Mouse (Mus musculus) heart, embryonic 16.5 days (tissue): ENCODE measurements around the gene Sox5. TPM values are rescaled to one million over a fixed set of nuclear protein-coding genes. Genes with fewer than 3 reads are reported as not detected.

Experiments used
- ATAC-seq: fragments of 200-750 bp; cut with Nextera tagmentation; replicated peaks from 2 replicates; pipeline ENCODE4 v1.8.0; 2017; ENCODE audit warnings: moderate number of reproducible peaks; ENCODE audit not compliant: insufficient read depth, low FRiP score; ENCODE audit errors: extremely low read depth
- H3K27ac ChIP-seq: fragments of 300-500 bp; sonication (generic); 2 replicates; pipeline ENCODE4 v1.5.1; 2014; ENCODE audit warnings: mild to moderate bottlenecking, low read length, control low read depth, moderate library complexity
- H3K27me3 ChIP-seq: fragments of 300-500 bp; sonication (generic); 2 replicates; pipeline ENCODE4 v1.6.1; 2014; ENCODE audit warnings: low read length, mixed read lengths; ENCODE audit not compliant: control insufficient read depth, insufficient read depth
- H3K36me3 ChIP-seq: fragments of 300-500 bp; sonication (generic); 2 replicates; pipeline ENCODE4 v1.6.1; 2014; ENCODE audit not compliant: control insufficient read depth, insufficient read depth
- H3K4me1 ChIP-seq: fragments of 300-500 bp; sonication (generic); 2 replicates; pipeline ENCODE4 v1.6.1; 2014; ENCODE audit warnings: low read length, mixed read lengths; ENCODE audit not compliant: control insufficient read depth, insufficient read depth
- H3K4me2 ChIP-seq: fragments of 300-500 bp; sonication (generic); 2 replicates; pipeline ENCODE4 v1.6.1; 2014; ENCODE audit warnings: low read depth, mild to moderate bottlenecking, control low read depth, low read length
- H3K4me3 ChIP-seq: fragments of 300-500 bp; sonication (generic); 2 replicates; pipeline ENCODE4 v1.5.1; 2014; ENCODE audit warnings: mild to moderate bottlenecking, control low read depth, low read length
- H3K9ac ChIP-seq: fragments of 300-500 bp; sonication (generic); 2 replicates; pipeline ENCODE4 v1.6.1; 2014; ENCODE audit warnings: low read length, control low read depth
- H3K9me3 ChIP-seq: fragments of 300-500 bp; sonication (generic); replicated peaks from 2 replicates; pipeline ENCODE4 v1.6.1; 2016; ENCODE audit warnings: low read length; ENCODE audit not compliant: control insufficient read depth
- WGBS: fragments of 180-500 bp; shearing (Covaris S2); extraction: QIAGEN DNeasy Blood & Tissue Kit; methylation state at CpG from one replicate; pipeline ENCODE4 v1.1.7; 2014; 5-methylcytosine and 5-hydroxymethylcytosine counted together
- polyA plus RNA-seq: library from polyadenylated mRNA; unstranded; fragments of >200 nt; fragmentation: Nextera tagmentation; extraction: Ambion mirVana; gene quantifications from 2 replicates; pipeline ENCODE4 v1.2.1, GENCODE M21; 2015

The Sox5 gene
- polyA plus RNA-seq, 1 experiment from 2014 or later: 8.8 TPM

- H3K27ac ChIP-seq: no peak overlapping the region
- WGBS: 76% methylated on average over 6 of the region's 6 CpGs
- no peaks in the 10 kb centered on the region for H3K4me1 ChIP-seq
- no peak for ATAC-seq
- H3K9me3 ChIP-seq: no peaks in the 10 kb centered on the region
- H3K27me3 ChIP-seq: no peaks in the 10 kb centered on the region
- H3K36me3 ChIP-seq: no peaks in the 10 kb centered on the region
- no peak overlapping the region for H3K4me3 ChIP-seq
- no peak overlapping the region for H3K9ac ChIP-seq
- H3K4me2 ChIP-seq: no peak overlapping the region
These were observed 318.1 kb downstream of the Sox5 start for GRCm38 (mm10) chr6:144463691-144464090.

- no peak overlapping the region for H3K9ac ChIP-seq
- no peak overlapping the region for H3K4me3 ChIP-seq
- H3K4me2 ChIP-seq: no peak overlapping the region
- H3K9me3 ChIP-seq: no peaks in the 10 kb centered on the region
- ATAC-seq: no peak
- no peaks in the 10 kb centered on the region for H3K36me3 ChIP-seq
- H3K27me3 ChIP-seq: no peaks in the 10 kb centered on the region
- no peak overlapping the region for H3K27ac ChIP-seq
- WGBS: 78% methylated on average over 5 of the region's 5 CpGs
- H3K4me1 ChIP-seq: no peaks in the 10 kb centered on the region
These were observed 318.5 kb downstream of the Sox5 start for GRCm38 (mm10) chr6:144463274-144463673.

- H3K27me3 ChIP-seq: no peaks in the 10 kb centered on the region
These were observed 322.3 kb downstream of the Sox5 start for GRCm38 (mm10) chr6:144459486-144459885.

GRCm38 (mm10) chr6:144457500-144457899 lies 324.3 kb downstream of the Sox5 start:
- no peaks in the 10 kb centered on the region for H3K4me1 ChIP-seq
- ATAC-seq: no peak

More at GRCm38 (mm10) chr6:144459486-144459885, 322.3 kb downstream of the Sox5 start:
- H3K4me1 ChIP-seq: no peaks in the 10 kb centered on the region
- no peak for ATAC-seq
- no peak overlapping the region for H3K9ac ChIP-seq
- H3K4me2 ChIP-seq: no peak overlapping the region
- WGBS: 90% methylated on average over 8 of the region's 8 CpGs
- H3K9me3 ChIP-seq: no peaks in the 10 kb centered on the region
- no peak overlapping the region for H3K4me3 ChIP-seq
- no peaks in the 10 kb centered on the region for H3K36me3 ChIP-seq
- no peak overlapping the region for H3K27ac ChIP-seq

GRCm38 (mm10) chr6:144454291-144455276 lies 327.2 kb downstream of the Sox5 start:
- 57% methylated on average over 11 of the region's 11 CpGs for WGBS
- Histone ChIP-seq H3K27ac (no peak overlapping the region), H3K36me3 (no peaks in the 10 kb centered on the region), H3K4me2 (no peak overlapping the region), H3K9ac (no peak overlapping the region), H3K4me3 (no peak overlapping the region), H3K4me1 (no peaks in the 10 kb centered on the region), H3K9me3 (no peaks in the 10 kb centered on the region), H3K27me3 (no peaks in the 10 kb centered on the region)
- no peak for ATAC-seq

More at GRCm38 (mm10) chr6:144457500-144457899, 324.3 kb downstream of the Sox5 start:
- Histone ChIP-seq H3K4me2 (no peak overlapping the region), H3K27ac (no peak overlapping the region), H3K9me3 (no peaks in the 10 kb centered on the region), H3K9ac (no peak overlapping the region), H3K4me3 (no peak overlapping the region), H3K27me3 (no peaks in the 10 kb centered on the region), H3K36me3 (no peaks in the 10 kb centered on the region)
- WGBS: 80% methylated on average over 9 of the region's 9 CpGs

- Histone ChIP-seq H3K4me1 (no peaks in the 10 kb centered on the region), H3K9ac (no peak overlapping the region), H3K9me3 (no peaks in the 10 kb centered on the region), H3K4me3 (no peak overlapping the region), H3K36me3 (no peaks in the 10 kb centered on the region), H3K27me3 (no peaks in the 10 kb centered on the region), H3K27ac (no peak overlapping the region), H3K4me2 (no peak overlapping the region)
- WGBS: 72% methylated on average over 7 of the region's 7 CpGs
- ATAC-seq: no peak
These were observed 328.2 kb downstream of the Sox5 start for GRCm38 (mm10) chr6:144453605-144454004.

- H3K4me3 ChIP-seq: no peak overlapping the region
- no peaks in the 10 kb centered on the region for H3K27me3 ChIP-seq
- no peaks in the 10 kb centered on the region for H3K4me1 ChIP-seq
- H3K4me2 ChIP-seq: no peak overlapping the region
- H3K9me3 ChIP-seq: no peaks in the 10 kb centered on the region
- H3K27ac ChIP-seq: no peak overlapping the region
- H3K9ac ChIP-seq: no peak overlapping the region
- WGBS: 32% methylated on average over 1 of the region's 1 CpGs
- no peaks in the 10 kb centered on the region for H3K36me3 ChIP-seq
- ATAC-seq: no peak; the same call in 1 of the 2 replicates
These were observed 328.6 kb downstream of the Sox5 start for GRCm38 (mm10) chr6:144453147-144453546.

GRCm38 (mm10) chr6:144452200-144452977 lies 329.4 kb downstream of the Sox5 start:
- no peak overlapping the region for H3K27ac ChIP-seq

GRCm38 (mm10) chr6:144451631-144452030 lies 330.1 kb downstream of the Sox5 start:
- H3K27me3 ChIP-seq: no peaks in the 10 kb centered on the region
- no peaks in the 10 kb centered on the region for H3K4me1 ChIP-seq
- no peak for ATAC-seq
- H3K27ac ChIP-seq: no peak overlapping the region
- no peak overlapping the region for H3K4me2 ChIP-seq
- 94% methylated on average over 4 of the region's 4 CpGs for WGBS
- no peak overlapping the region for H3K4me3 ChIP-seq
- H3K9me3 ChIP-seq: no peaks in the 10 kb centered on the region
- no peak overlapping the region for H3K9ac ChIP-seq
- no peaks in the 10 kb centered on the region for H3K36me3 ChIP-seq

More at GRCm38 (mm10) chr6:144452200-144452977, 329.4 kb downstream of the Sox5 start:
- no peak overlapping the region for H3K9ac ChIP-seq
- ATAC-seq: no peak
- no peak overlapping the region for H3K4me2 ChIP-seq
- H3K4me3 ChIP-seq: no peak overlapping the region
- no peaks in the 10 kb centered on the region for H3K4me1 ChIP-seq
- no peaks in the 10 kb centered on the region for H3K36me3 ChIP-seq
- WGBS: 86% methylated on average over 11 of the region's 11 CpGs
- no peaks in the 10 kb centered on the region for H3K27me3 ChIP-seq
- no peaks in the 10 kb centered on the region for H3K9me3 ChIP-seq
